Mouse (Mus musculus): ENCODE measurements around the gene Il17d. TPM values are rescaled to one million over a fixed set of nuclear protein-coding genes. Genes with fewer than 3 reads are reported as not detected.
A peak's percentile ranks its signal among the peaks of the same experiment; 100 is the strongest.

Gene Il17d
- polyA plus RNA-seq, 1 experiment: 23.4 TPM

GRCm38 (mm10) chr14:57555471-57556070 is 31.0 kb downstream of the Il17d start:
- TF ChIP-seq CTCF (IDR thresholded peaks at IDR 0.05; ENCODE audit: borderline replicate concordance, extremely low read depth, insufficient read depth, insufficient read length) (no peak), POLR2A (IDR thresholded peaks at IDR 0.05; ENCODE audit: borderline replicate concordance, extremely low read depth, insufficient read depth, insufficient read length, poor library complexity, severe bottlenecking) (no peak)
- no peak for DNase-seq (ENCODE audit: low read depth)

GRCm38 (mm10) chr14:57556922-57557321 is 32.3 kb downstream of the Il17d start:
- DNase-seq (ENCODE audit: low read depth): no peak

GRCm38 (mm10) chr14:57565626-57566025 is 41.0 kb downstream of the Il17d start:
- TF ChIP-seq CTCF (IDR thresholded peaks at IDR 0.05; ENCODE audit: borderline replicate concordance, extremely low read depth, insufficient read depth, insufficient read length) (no peak), POLR2A (IDR thresholded peaks at IDR 0.05; ENCODE audit: borderline replicate concordance, extremely low read depth, insufficient read depth, insufficient read length, poor library complexity, severe bottlenecking) (no peak)
- no peak for DNase-seq (ENCODE audit: low read depth)

More at GRCm38 (mm10) chr14:57556922-57557321, 32.3 kb downstream of the Il17d start:
- no peak for TF ChIP-seq POLR2A (IDR thresholded peaks at IDR 0.05; ENCODE audit: borderline replicate concordance, extremely low read depth, insufficient read depth, insufficient read length, poor library complexity, severe bottlenecking)
- no peak for TF ChIP-seq CTCF (IDR thresholded peaks at IDR 0.05; ENCODE audit: borderline replicate concordance, extremely low read depth, insufficient read depth, insufficient read length)

- TF ChIP-seq POLR2A (IDR thresholded peaks at IDR 0.05; ENCODE audit: borderline replicate concordance, extremely low read depth, insufficient read depth, insufficient read length, poor library complexity, severe bottlenecking): peak; percentile 83; the same call in 1 of the 2 replicates
- no peak for TF ChIP-seq CTCF (IDR thresholded peaks at IDR 0.05; ENCODE audit: borderline replicate concordance, extremely low read depth, insufficient read depth, insufficient read length)
- DNase-seq (ENCODE audit: low read depth): peak; percentile 98
These were observed 46.9 kb downstream of the Il17d start, which contains the start of gene Eef1akmt1 for GRCm38 (mm10) chr14:57571155-57572133. TSS of gene Eef1akmt1 (minus strand) at chr14:57571612.

GRCm38 (mm10) chr14:57574792-57575587 is 50.4 kb downstream of the Il17d start:
- DNase-seq (ENCODE audit: low read depth): peak; percentile 13
- TF ChIP-seq CTCF (IDR thresholded peaks at IDR 0.05; ENCODE audit: borderline replicate concordance, extremely low read depth, insufficient read depth, insufficient read length) (no peak), POLR2A (IDR thresholded peaks at IDR 0.05; ENCODE audit: borderline replicate concordance, extremely low read depth, insufficient read depth, insufficient read length, poor library complexity, severe bottlenecking) (no peak)

- no peak for TF ChIP-seq CTCF (IDR thresholded peaks at IDR 0.05; ENCODE audit: borderline replicate concordance, extremely low read depth, insufficient read depth, insufficient read length)
- no peak for TF ChIP-seq POLR2A (IDR thresholded peaks at IDR 0.05; ENCODE audit: borderline replicate concordance, extremely low read depth, insufficient read depth, insufficient read length, poor library complexity, severe bottlenecking)
- no peak for DNase-seq (ENCODE audit: low read depth)
These were observed 51.9 kb downstream of the Il17d start for GRCm38 (mm10) chr14:57576364-57577060.

- TF ChIP-seq POLR2A (IDR thresholded peaks at IDR 0.05; ENCODE audit: borderline replicate concordance, extremely low read depth, insufficient read depth, insufficient read length, poor library complexity, severe bottlenecking) (no peak), CTCF (IDR thresholded peaks at IDR 0.05; ENCODE audit: borderline replicate concordance, extremely low read depth, insufficient read depth, insufficient read length) (no peak)
- no peak for DNase-seq (ENCODE audit: low read depth)
These were observed 67.3 kb downstream of the Il17d start for GRCm38 (mm10) chr14:57591830-57592229.

Other genes with a start within 250 kb of the Il17d start
- 11.2 and 11.7 TPM in 2 replicates for gene Cryl1, start 126.2 kb upstream of the Il17d start, polyA plus RNA-seq (2012; rRNA removed)
- gene Ift88, start 100.7 kb upstream of the Il17d start, polyA plus RNA-seq (2012; rRNA removed): 25.1 and 28.6 TPM in 2 replicates
- 36.4 and 44.7 TPM in 2 replicates for gene Eef1akmt1, start 46.8 kb downstream of the Il17d start, polyA plus RNA-seq (2012; rRNA removed)
- 9.9 and 10.2 TPM in 2 replicates for gene Xpo4, start 140.7 kb downstream of the Il17d start, polyA plus RNA-seq (2012; rRNA removed)
- not detected in 2 replicates for gene Gm49361, start 221.3 kb downstream of the Il17d start, polyA plus RNA-seq (2012; rRNA removed)
- gene Lats2, start 233.6 kb downstream of the Il17d start, polyA plus RNA-seq (2012; rRNA removed): 9.9 and 14.0 TPM in 2 replicates

Data from brain, embryonic 14.5 days (tissue).